In the genomic region with DNA sequence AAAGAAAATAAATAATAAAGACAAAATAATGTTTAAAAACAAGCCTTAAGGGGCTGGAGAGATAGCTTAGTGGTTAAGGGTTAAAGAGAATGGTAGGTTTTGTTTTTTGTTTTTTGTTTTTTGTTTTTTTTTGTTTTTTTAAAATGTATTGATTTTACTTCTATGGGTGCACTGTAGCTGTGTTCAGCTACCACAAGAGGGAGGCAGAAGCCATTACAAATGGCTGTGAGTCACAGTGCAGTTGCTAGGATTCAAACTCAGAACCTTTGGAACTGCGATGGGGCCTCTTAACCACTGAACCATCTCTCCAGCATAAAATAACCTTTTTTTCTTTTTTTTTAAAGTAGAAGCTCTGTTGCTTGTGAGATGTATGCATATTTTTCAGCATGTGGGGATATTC, we compare ENCODE assay signal across 24 mouse cellular contexts.
DNase-seq lines count a peak whose midpoint lies in the region; TF ChIP-seq lines count a peak whose summit lies in the region.
"Had no signal": no experiment of that assay in that cellular context is flagged by ENCODE, and none has a peak within 500 bp of the region (broad histone marks: within the 10 kb centered on the region; RNA-seq: fewer than 3 reads in every experiment).

No protein-coding gene starts in this region.

- H3K79me2 ChIP-seq in CH12.LX (replicated peaks; ENCODE audit: control insufficient read depth, extremely low read depth, insufficient read depth, poor library complexity, severe bottlenecking), result no peaks in the 10 kb centered on the region

- no peak for DNase-seq in layer of hippocampus, adult 2 months (ENCODE audit: low spot score in 2 of 2)
- DNase-seq in layer of hippocampus, adult 8-10 months (ENCODE audit: low spot score in 2 of 2), result no peak
- no peak for DNase-seq in CH12.LX (ENCODE audit: extremely low read depth)
- DNase-seq in adrenal gland, adult (ENCODE audit: inconsistent age in 2 of 2, low spot score in 1 of 2), result no peak
- DNase-seq: adrenal gland, postnatal 10 days; B cell, adult 2 months; cerebellum, adult 11-12 months; cerebellum, adult 9-11 months; kidney, adult 11 months; kidney, postnatal 36 days; layer of hippocampus, postnatal 36 days; liver; lung, postnatal 36 days had no signal

- in situ Hi-C loops in CH12.LX (cut with MboI; ENCODE audit: low pct_ligation_motif_present, low pct_unique_long_range_greater_than_20kb, low sequenced_read_pairs), result no loop called here

- H3K4me2 ChIP-seq in CH12.LX (ENCODE audit: insufficient read depth, low read depth, poor library complexity, severe bottlenecking), result no peak overlapping the region
- H3K4me2 ChIP-seq: embryonic facial prominence, embryonic 13.5 days; heart, embryonic 15.5 days; liver, embryonic 15.5 days; lung, embryonic 15.5 days; midbrain, embryonic 12.5 days had no signal

- peak; percentile 25 for TF ChIP-seq RAD21 in CH12.LX (IDR thresholded peaks at IDR 0.05; ENCODE audit: low read depth, low read length)

- no peaks in the 10 kb centered on the region for H3K4me1 ChIP-seq in CH12.LX (ENCODE audit: control insufficient read depth in 1 of 2, insufficient read depth in 2 of 2)
- H3K4me1 ChIP-seq in E14TG2a.4 (replicated peaks; ENCODE audit: low read depth, low read length), result no peaks in the 10 kb centered on the region
- no peaks in the 10 kb centered on the region for H3K4me1 ChIP-seq in cortical plate, adult 2 months (ENCODE audit: control insufficient read depth, insufficient read depth, low read length)
- H3K4me1 ChIP-seq: embryonic facial prominence, embryonic 13.5 days; forebrain, embryonic 10.5 days; heart, embryonic 10.5 days; heart, embryonic 15.5 days; liver, embryonic 15.5 days; lung, embryonic 15.5 days; megakaryocyte, embryonic 14.5 days; midbrain, embryonic 12.5 days had no signal

- dilution Hi-C loops in CH12.LX (cut with MboI; ENCODE audit: extremely low pct_ligation_motif_present, extremely low pct_unique_long_range_greater_than_20kb, low sequenced_read_pairs), result no loop called here

- H3K27me3 ChIP-seq in CH12.LX (replicated peaks), result no peaks in the 10 kb centered on the region
- no peaks in the 10 kb centered on the region for H3K27me3 ChIP-seq in E14TG2a.4 (ENCODE audit: insufficient read depth, low read length)
- H3K27me3 ChIP-seq: embryonic facial prominence, embryonic 13.5 days; heart, embryonic 15.5 days; liver, embryonic 15.5 days; lung, embryonic 15.5 days; megakaryocyte, embryonic 14.5 days; midbrain, embryonic 12.5 days had no signal

- H3K36me3 ChIP-seq in CH12.LX (replicated peaks in 1 of 2; ENCODE audit: control insufficient read depth in 1 of 2, insufficient read depth in 1 of 2, low read length in 1 of 2) (no peaks in the 10 kb centered on the region), E14TG2a.4 (ENCODE audit: insufficient read depth, low read length) (no peaks in the 10 kb centered on the region)
- H3K36me3 ChIP-seq: embryonic facial prominence, embryonic 13.5 days; forebrain, embryonic 10.5 days; G1E; heart, embryonic 10.5 days; heart, embryonic 15.5 days; liver, embryonic 15.5 days; lung, embryonic 15.5 days; midbrain, embryonic 12.5 days had no signal

- TF ChIP-seq CTCF in layer of hippocampus, adult 2 months (conservative IDR thresholded peaks at IDR 0.05), result peak; percentile 59
- TF ChIP-seq CTCF in CH12.LX (conservative IDR thresholded peaks at IDR 0.05 in 1 of 2, IDR thresholded peaks at IDR 0.05 in 1 of 2; ENCODE audit: low read depth in 2 of 2, low read length in 2 of 2) (peak in 1 of 2 experiments; percentile 34; a peak in 2 of 4 replicates), E14TG2a.4 (conservative IDR thresholded peaks at IDR 0.05; ENCODE audit: low read length) (0 out of 2 replicates have a peak, but pooled peaks have one; percentile 7)
- TF ChIP-seq CTCF in cortical plate, adult 2 months (IDR thresholded peaks at IDR 0.05; ENCODE audit: extremely low read depth, insufficient read depth, low read length), result peak; percentile 23; the same call in 1 of the 2 replicates

- no peak overlapping the region for H3K4me3 ChIP-seq in layer of hippocampus, adult 2 months
- H3K4me3 ChIP-seq in CH12.LX (replicated peaks in 1 of 3; ENCODE audit: low read depth in 2 of 3, low read length in 2 of 3, poor library complexity in 1 of 3) (no peak overlapping the region), E14TG2a.4 (replicated peaks; ENCODE audit: low read length) (no peak overlapping the region)
- no peak overlapping the region for H3K4me3 ChIP-seq in cortical plate, adult 2 months (ENCODE audit: insufficient read depth, low read length)
- H3K4me3 ChIP-seq: embryonic facial prominence, embryonic 13.5 days; forebrain, embryonic 10.5 days; heart, embryonic 10.5 days; heart, embryonic 15.5 days; liver, embryonic 15.5 days; lung, embryonic 15.5 days; megakaryocyte, embryonic 14.5 days; midbrain, embryonic 12.5 days had no signal

- H3K27ac ChIP-seq in layer of hippocampus, adult 2 months, result no peak overlapping the region
- H3K27ac ChIP-seq in CH12.LX (ENCODE audit: insufficient read depth, low read depth), result no peak overlapping the region
- H3K27ac ChIP-seq in cortical plate, adult 2 months (ENCODE audit: insufficient read depth, low read length), result no peak overlapping the region
- H3K27ac ChIP-seq: embryonic facial prominence, embryonic 13.5 days; forebrain, embryonic 10.5 days; heart, embryonic 10.5 days; heart, embryonic 15.5 days; liver, embryonic 15.5 days; lung, embryonic 15.5 days; midbrain, embryonic 12.5 days had no signal

- no peak for TF ChIP-seq POLR2A in CH12.LX (IDR thresholded peaks at IDR 0.05; ENCODE audit: low read depth, low read length)
- no peak for TF ChIP-seq POLR2A in cortical plate, adult 2 months (IDR thresholded peaks at IDR 0.05; ENCODE audit: extremely low read depth, insufficient read depth, low read length)

- no peak for TF ChIP-seq EP300 in CH12.LX (IDR thresholded peaks at IDR 0.05; ENCODE audit: low read length)

- no peak overlapping the region for H3K9ac ChIP-seq in CH12.LX (ENCODE audit: insufficient read depth, low read depth)
- H3K9ac ChIP-seq: embryonic facial prominence, embryonic 13.5 days; heart, embryonic 15.5 days; liver, embryonic 15.5 days; lung, embryonic 15.5 days; midbrain, embryonic 12.5 days had no signal

- H3K9me3 ChIP-seq in CH12.LX (replicated peaks; ENCODE audit: low read length), result no peaks in the 10 kb centered on the region
- H3K9me3 ChIP-seq in E14TG2a.4 (ENCODE audit: low read length), result no peaks in the 10 kb centered on the region
- H3K9me3 ChIP-seq: embryonic facial prominence, embryonic 13.5 days; forebrain, embryonic 10.5 days; heart, embryonic 10.5 days; heart, embryonic 15.5 days; liver, embryonic 15.5 days; lung, embryonic 15.5 days; megakaryocyte, embryonic 14.5 days; midbrain, embryonic 12.5 days had no signal

TF ChIP-seq in CH12.LX, 34 proteins besides CTCF, POLR2A, EP300 and RAD21:
- no peak for TF ChIP-seq MXI1 (IDR thresholded peaks at IDR 0.05; ENCODE audit: low read depth, low read length)
- TF ChIP-seq HCFC1 (IDR thresholded peaks at IDR 0.05; ENCODE audit: low read depth, low read length), result no peak
- TF ChIP-seq UBTF (IDR thresholded peaks at IDR 0.05; ENCODE audit: low read depth, low read length), result no peak
- TF ChIP-seq BHLHE40 (IDR thresholded peaks at IDR 0.05; ENCODE audit: low read depth, low read length), result no peak
- no peak for TF ChIP-seq GABPA (IDR thresholded peaks at IDR 0.05; ENCODE audit: insufficient replicate concordance, low read depth, low read length)
- TF ChIP-seq IRF4 (IDR thresholded peaks at IDR 0.05; ENCODE audit: low read depth, low read length), result no peak
- TF ChIP-seq SMC3 (IDR thresholded peaks at IDR 0.05; ENCODE audit: low read depth, low read length), result no peak
- TF ChIP-seq ZNF384 (IDR thresholded peaks at IDR 0.05; ENCODE audit: low read depth, low read length), result no peak
- no peak for TF ChIP-seq MEF2A (IDR thresholded peaks at IDR 0.05; ENCODE audit: borderline replicate concordance, low read depth, low read length)
- no peak for TF ChIP-seq KAT2A (IDR thresholded peaks at IDR 0.05; ENCODE audit: insufficient replicate concordance, low read length)
- no peak for TF ChIP-seq MAZ (IDR thresholded peaks at IDR 0.05; ENCODE audit: low read depth, low read length)
- TF ChIP-seq MAX (IDR thresholded peaks at IDR 0.05; ENCODE audit: low read length), result no peak
- TF ChIP-seq TBP (conservative IDR thresholded peaks at IDR 0.05; ENCODE audit: low read depth, low read length), result no peak
- TF ChIP-seq CHD2 (IDR thresholded peaks at IDR 0.05; ENCODE audit: low read length), result no peak
- no peak for TF ChIP-seq USF2 (conservative IDR thresholded peaks at IDR 0.05; ENCODE audit: low read depth, low read length)
- no peak for TF ChIP-seq PAX5 (IDR thresholded peaks at IDR 0.05; ENCODE audit: low read length)
- TF ChIP-seq ZKSCAN1 (IDR thresholded peaks at IDR 0.05; ENCODE audit: borderline replicate concordance, low read depth, low read length), result no peak
- no peak for TF ChIP-seq JUN (IDR thresholded peaks at IDR 0.05; ENCODE audit: insufficient read depth, low read depth, low read length)
- no peak for TF ChIP-seq POLR2AphosphoS2 (IDR thresholded peaks at IDR 0.05; ENCODE audit: low read depth, low read length)
- TF ChIP-seq ETS1 (conservative IDR thresholded peaks at IDR 0.05; ENCODE audit: low read depth, low read length), result no peak
